Mouse (Mus musculus): ENCODE measurements around the gene Sec16a. TPM values are rescaled to one million over a fixed set of nuclear protein-coding genes. Genes with fewer than 3 reads are reported as not detected.

Gene Sec16a
- 30.6 and 32.2 TPM in 2 replicates for polyA plus RNA-seq (2012; rRNA removed)

- Histone ChIP-seq H3K27ac (ENCODE audit: insufficient read depth, low read length) (peak within 1 kb of the TSS; percentile 69), H3K4me1 (ENCODE audit: control insufficient read depth, insufficient read depth, low read length) (peaks cover 10% of the 10 kb centered on the region), H3K4me3 (ENCODE audit: insufficient read depth, low read length) (peak within 1 kb of the TSS; percentile 93)
- TF ChIP-seq CTCF (IDR thresholded peaks at IDR 0.05; ENCODE audit: extremely low read depth, insufficient read depth, low read length) (no peak), POLR2A (IDR thresholded peaks at IDR 0.05; ENCODE audit: extremely low read depth, insufficient read depth, low read length) (peak; percentile 84)
Observed at GRCm38 (mm10) chr2:26444946-26445665, at the start of gene Sec16a. Sec16a (minus strand) TSS chr2:26445216.

GRCm38 (mm10) chr2:26494396-26494795 lies 49.4 kb upstream of the Sec16a start:
- H3K4me1 ChIP-seq (ENCODE audit: control insufficient read depth, insufficient read depth, low read length) = no peaks in the 10 kb centered on the region; the same call in 1 of the 2 replicates
- TF ChIP-seq POLR2A (IDR thresholded peaks at IDR 0.05; ENCODE audit: extremely low read depth, insufficient read depth, low read length) (no peak), CTCF (IDR thresholded peaks at IDR 0.05; ENCODE audit: extremely low read depth, insufficient read depth, low read length) (no peak)

GRCm38 (mm10) chr2:26493021-26493781 lies 48.2 kb upstream of the Sec16a start:
- Histone ChIP-seq H3K27ac (ENCODE audit: insufficient read depth, low read length) (no peak overlapping the region), H3K4me3 (ENCODE audit: insufficient read depth, low read length) (no peak overlapping the region), H3K4me1 (ENCODE audit: control insufficient read depth, insufficient read depth, low read length) (no peaks in the 10 kb centered on the region; the same call in 1 of the 2 replicates)
- TF ChIP-seq POLR2A (IDR thresholded peaks at IDR 0.05; ENCODE audit: extremely low read depth, insufficient read depth, low read length) (no peak), CTCF (IDR thresholded peaks at IDR 0.05; ENCODE audit: extremely low read depth, insufficient read depth, low read length) (no peak)

More at GRCm38 (mm10) chr2:26494396-26494795, 49.4 kb upstream of the Sec16a start:
- Histone ChIP-seq H3K27ac (ENCODE audit: insufficient read depth, low read length) (no peak overlapping the region), H3K4me3 (ENCODE audit: insufficient read depth, low read length) (no peak overlapping the region)

- Histone ChIP-seq H3K4me1 (ENCODE audit: control insufficient read depth, insufficient read depth, low read length) (peaks cover 2% of the 10 kb centered on the region), H3K27ac (ENCODE audit: insufficient read depth, low read length) (peak overlapping the region; percentile 42; the same call in 1 of the 2 replicates), H3K4me3 (ENCODE audit: insufficient read depth, low read length) (no peak overlapping the region)
- no peak for TF ChIP-seq POLR2A (IDR thresholded peaks at IDR 0.05; ENCODE audit: extremely low read depth, insufficient read depth, low read length)
- no peak for TF ChIP-seq CTCF (IDR thresholded peaks at IDR 0.05; ENCODE audit: extremely low read depth, insufficient read depth, low read length)
Observed at GRCm38 (mm10) chr2:26490760-26491301, 45.8 kb upstream of the Sec16a start.

GRCm38 (mm10) chr2:26488535-26489135 lies 43.6 kb upstream of the Sec16a start:
- no peak overlapping the region for H3K4me3 ChIP-seq (ENCODE audit: insufficient read depth, low read length)
- peaks cover 4% of the 10 kb centered on the region for H3K4me1 ChIP-seq (ENCODE audit: control insufficient read depth, insufficient read depth, low read length)
- TF ChIP-seq CTCF (IDR thresholded peaks at IDR 0.05; ENCODE audit: extremely low read depth, insufficient read depth, low read length) = no peak
- TF ChIP-seq POLR2A (IDR thresholded peaks at IDR 0.05; ENCODE audit: extremely low read depth, insufficient read depth, low read length) = no peak
- H3K27ac ChIP-seq (ENCODE audit: insufficient read depth, low read length) = peak overlapping the region; percentile 69

GRCm38 (mm10) chr2:26487322-26488021 lies 42.5 kb upstream of the Sec16a start:
- no peak for TF ChIP-seq POLR2A (IDR thresholded peaks at IDR 0.05; ENCODE audit: extremely low read depth, insufficient read depth, low read length)
- TF ChIP-seq CTCF (IDR thresholded peaks at IDR 0.05; ENCODE audit: extremely low read depth, insufficient read depth, low read length) = no peak
- peaks cover 4% of the 10 kb centered on the region for H3K4me1 ChIP-seq (ENCODE audit: control insufficient read depth, insufficient read depth, low read length)
- peak overlapping the region; percentile 69 for H3K27ac ChIP-seq (ENCODE audit: insufficient read depth, low read length)
- H3K4me3 ChIP-seq (ENCODE audit: insufficient read depth, low read length) = no peak overlapping the region

- peaks cover 4% of the 10 kb centered on the region for H3K4me1 ChIP-seq (ENCODE audit: control insufficient read depth, insufficient read depth, low read length)
- H3K27ac ChIP-seq (ENCODE audit: insufficient read depth, low read length) = peak overlapping the region; percentile 53
- no peak overlapping the region for H3K4me3 ChIP-seq (ENCODE audit: insufficient read depth, low read length)
- TF ChIP-seq CTCF (IDR thresholded peaks at IDR 0.05; ENCODE audit: extremely low read depth, insufficient read depth, low read length) = no peak
Observed at GRCm38 (mm10) chr2:26486835-26487321, 41.9 kb upstream of the Sec16a start.

- TF ChIP-seq CTCF (IDR thresholded peaks at IDR 0.05; ENCODE audit: extremely low read depth, insufficient read depth, low read length) (no peak), POLR2A (IDR thresholded peaks at IDR 0.05; ENCODE audit: extremely low read depth, insufficient read depth, low read length) (no peak)
- peaks cover 4% of the 10 kb centered on the region for H3K4me1 ChIP-seq (ENCODE audit: control insufficient read depth, insufficient read depth, low read length)
- H3K27ac ChIP-seq (ENCODE audit: insufficient read depth, low read length) = peak overlapping the region; percentile 53
- no peak overlapping the region for H3K4me3 ChIP-seq (ENCODE audit: insufficient read depth, low read length)
Observed at GRCm38 (mm10) chr2:26486264-26486810, 41.3 kb upstream of the Sec16a start.
